Mouse (Mus musculus): ENCODE results near the gene Gm9821.

Gene Gm9821

DNA sequence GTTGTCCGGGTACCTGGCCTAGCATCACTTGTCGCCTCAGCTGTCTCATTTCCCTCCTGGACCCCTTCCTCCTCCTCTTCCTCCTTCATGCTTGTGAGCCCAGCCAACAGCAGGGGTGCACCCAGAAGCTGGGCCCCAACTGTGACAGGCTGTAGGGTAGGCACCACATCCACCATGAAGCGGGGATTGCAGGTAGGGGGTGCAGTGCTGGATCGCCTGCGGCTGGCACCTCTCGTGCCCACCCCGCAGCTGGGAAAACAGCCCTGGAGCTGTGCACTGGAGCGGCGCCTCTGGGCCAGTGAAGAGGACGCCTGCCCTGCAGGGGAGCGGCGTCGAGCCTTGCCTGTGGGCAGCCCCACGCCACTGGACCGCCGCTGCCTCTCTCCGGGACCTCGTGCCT, at the start of gene Gm9821:
Gene Gm9821 (plus strand): TSS at position 221 of the 400 bp plus-strand sequence.
- DNase-seq, result peak; percentile 38 to 39

DNA sequence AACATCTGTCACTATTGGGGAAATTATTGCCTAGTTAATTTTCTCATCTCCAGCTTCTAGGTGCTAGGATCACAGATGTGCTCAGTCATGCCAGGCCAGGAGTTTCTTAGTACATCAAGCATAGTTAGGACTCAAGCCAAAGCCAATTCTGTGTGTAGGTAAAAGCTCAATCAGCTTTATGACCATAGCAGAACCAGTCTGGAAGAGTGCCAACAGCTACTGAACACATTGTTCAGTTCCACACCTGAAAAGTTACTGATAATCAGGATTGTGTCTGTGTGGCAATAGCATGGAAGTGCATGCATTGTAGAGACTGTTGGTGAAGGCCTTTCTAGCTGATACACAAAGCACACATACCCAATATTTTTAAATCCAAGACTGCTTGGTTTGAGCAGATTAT, 47.5 kb upstream of the Gm9821 start:
- DNase-seq, result no peak

- no peak for DNase-seq
Measured at GRCm38 (mm10) chr2:91899141-91899540, 46.4 kb upstream of the Gm9821 start.

DNA sequence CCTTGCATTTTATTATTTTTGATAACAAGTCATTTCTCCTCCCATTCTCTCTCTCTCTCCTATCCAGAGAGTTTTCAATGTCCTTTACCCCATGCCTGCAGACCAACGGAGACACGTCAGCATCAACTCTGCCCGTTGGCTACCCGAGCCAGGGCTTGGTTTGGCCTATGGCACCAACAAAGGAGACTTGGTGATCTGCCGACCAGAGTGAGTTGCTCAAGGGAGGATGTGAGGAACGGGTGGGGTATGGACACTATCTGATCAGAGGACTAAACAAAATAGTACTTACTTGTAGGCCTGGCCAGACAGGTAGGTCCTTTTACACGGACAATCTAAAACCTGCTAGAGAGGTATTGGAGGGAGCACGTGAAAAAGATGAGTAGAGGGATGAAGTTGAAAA, 45.1 kb upstream of the Gm9821 start:
- DNase-seq, result no peak

DNA sequence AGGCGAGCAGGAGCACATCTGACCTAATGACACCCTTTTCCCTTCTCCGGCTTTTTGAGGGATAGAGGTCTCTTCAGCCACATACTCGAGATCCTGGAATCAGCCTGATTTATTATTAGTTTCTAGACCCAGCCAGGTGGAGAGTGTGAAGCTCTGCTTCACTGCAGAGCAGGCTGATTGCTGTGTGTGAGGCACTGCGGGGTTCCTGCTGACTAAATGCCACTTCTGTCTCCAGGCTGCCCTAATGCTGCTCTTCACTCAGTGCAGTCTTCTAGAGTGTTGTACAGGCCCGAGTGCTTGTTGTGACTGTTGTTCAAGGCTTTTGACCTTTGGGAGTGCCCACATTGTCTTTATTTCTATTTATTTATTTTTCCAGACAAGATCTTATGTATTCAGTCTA, 43.2 kb upstream of the Gm9821 start:
- DNase-seq, result peak in 1 of 2 experiments; percentile 29

- DNase-seq, result no peak
Measured at GRCm38 (mm10) chr2:91903171-91903925, 42.2 kb upstream of the Gm9821 start.

GRCm38 (mm10) chr2:91904618-91905307, 40.7 kb upstream of the Gm9821 start:
- DNase-seq, result peak; percentile 48 to 60

DNA sequence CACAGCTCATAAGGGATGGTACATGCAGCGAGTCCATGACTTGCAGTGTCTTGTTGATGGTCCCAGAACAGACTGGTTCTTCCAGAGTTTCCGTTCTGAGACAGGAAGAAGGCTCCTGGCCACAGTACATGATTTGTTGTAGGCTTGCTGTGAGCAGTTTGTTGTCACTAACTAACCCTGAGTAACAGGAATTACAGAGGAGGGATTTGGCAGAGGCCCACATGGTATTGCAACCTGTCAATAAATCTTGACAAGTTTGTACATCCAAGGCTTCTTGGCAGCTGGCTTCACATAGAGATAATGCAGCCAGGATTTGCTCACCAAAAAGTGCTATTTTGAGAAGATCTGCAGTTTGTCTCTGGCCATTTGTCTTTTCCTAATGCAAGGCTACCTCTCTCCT, 39.4 kb upstream of the Gm9821 start:
- DNase-seq, result no peak

- DNase-seq, result no peak
Measured at GRCm38 (mm10) chr2:91912616-91913015, 32.9 kb upstream of the Gm9821 start.

GRCm38 (mm10) chr2:91913328-91914110, 32.0 kb upstream of the Gm9821 start:
- no peak for DNase-seq

- DNase-seq, result no peak
Measured at GRCm38 (mm10) chr2:91916346-91916977, 29.0 kb upstream of the Gm9821 start.

GRCm38 (mm10) chr2:91917096-91917495, 28.4 kb upstream of the Gm9821 start:
- no peak for DNase-seq

GRCm38 (mm10) chr2:91920130-91920529, 25.4 kb upstream of the Gm9821 start:
- DNase-seq, result no peak

DNA sequence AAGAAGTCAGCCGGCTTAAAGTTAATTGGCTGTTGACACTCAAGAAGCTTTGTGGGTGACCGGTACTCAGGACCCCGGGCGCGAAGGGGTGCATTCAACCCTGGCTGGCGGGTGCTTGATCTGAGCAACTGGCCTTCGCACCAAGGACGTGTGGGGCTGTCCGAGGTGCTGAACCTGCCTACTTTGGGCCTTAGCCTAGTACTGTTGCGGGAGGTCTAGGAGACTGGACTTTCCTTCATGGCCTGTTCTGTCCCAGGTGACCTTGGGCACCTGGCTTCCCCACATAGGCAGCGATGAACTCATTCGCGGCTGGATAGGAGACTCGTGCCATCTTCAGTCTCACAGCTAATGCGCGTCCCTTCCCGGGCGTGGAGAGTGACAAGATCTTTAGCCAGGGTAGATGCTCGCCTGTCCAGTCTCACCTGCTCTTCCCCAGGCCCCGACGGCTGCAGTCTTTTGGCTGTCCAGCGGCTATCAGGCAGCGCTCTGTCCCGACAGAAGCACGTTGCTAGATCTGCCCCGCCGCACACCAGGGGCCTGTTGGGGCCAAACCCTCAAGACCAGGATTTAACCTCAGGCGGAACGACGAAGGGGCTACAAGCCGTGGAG, 24.2 kb upstream of the Gm9821 start:
- DNase-seq, result peak in 1 of 2 experiments; percentile 41

DNA sequence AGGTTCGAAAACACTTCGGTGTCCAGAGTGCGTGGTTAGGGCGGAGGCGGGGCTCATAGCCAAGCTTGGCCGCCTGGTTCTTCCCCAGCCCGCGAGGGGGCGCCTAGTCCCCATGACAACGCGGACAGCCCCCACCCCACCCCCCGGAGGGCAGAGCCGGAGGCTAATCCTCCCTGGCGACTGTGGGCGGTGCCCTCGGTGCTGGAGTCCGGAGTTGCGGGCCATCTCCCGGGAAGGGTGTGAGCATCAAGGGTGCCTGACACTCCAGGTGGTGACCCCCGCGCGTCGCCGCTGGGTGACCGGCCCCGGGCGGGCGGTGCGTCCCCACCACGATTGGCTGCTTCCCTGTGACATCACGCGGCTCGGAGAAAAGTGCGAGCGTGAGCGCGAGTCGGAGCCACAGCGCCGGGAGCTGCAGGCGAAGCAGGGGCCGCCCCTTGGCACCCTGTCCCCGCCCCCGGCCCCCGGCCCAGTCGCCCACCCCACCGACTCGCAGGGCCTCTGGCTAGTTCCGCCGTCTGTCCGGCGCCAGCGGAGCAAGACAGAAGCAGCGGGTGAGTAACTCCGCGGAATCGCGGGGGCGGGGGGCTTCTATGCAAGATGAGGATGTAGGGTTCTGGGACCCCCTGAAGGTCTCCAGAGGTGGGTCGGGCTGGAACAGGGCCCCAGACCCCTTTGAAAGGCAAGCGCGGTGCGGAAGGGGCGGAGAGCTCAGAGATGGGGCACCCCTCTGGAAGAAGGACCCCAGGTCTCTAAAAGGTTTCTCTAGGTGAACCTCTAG, 23.5 kb upstream of the Gm9821 start:
- DNase-seq, result peak; percentile 85 to 88

- no peak for DNase-seq
Measured at GRCm38 (mm10) chr2:91922586-91923414, 22.7 kb upstream of the Gm9821 start.

DNA sequence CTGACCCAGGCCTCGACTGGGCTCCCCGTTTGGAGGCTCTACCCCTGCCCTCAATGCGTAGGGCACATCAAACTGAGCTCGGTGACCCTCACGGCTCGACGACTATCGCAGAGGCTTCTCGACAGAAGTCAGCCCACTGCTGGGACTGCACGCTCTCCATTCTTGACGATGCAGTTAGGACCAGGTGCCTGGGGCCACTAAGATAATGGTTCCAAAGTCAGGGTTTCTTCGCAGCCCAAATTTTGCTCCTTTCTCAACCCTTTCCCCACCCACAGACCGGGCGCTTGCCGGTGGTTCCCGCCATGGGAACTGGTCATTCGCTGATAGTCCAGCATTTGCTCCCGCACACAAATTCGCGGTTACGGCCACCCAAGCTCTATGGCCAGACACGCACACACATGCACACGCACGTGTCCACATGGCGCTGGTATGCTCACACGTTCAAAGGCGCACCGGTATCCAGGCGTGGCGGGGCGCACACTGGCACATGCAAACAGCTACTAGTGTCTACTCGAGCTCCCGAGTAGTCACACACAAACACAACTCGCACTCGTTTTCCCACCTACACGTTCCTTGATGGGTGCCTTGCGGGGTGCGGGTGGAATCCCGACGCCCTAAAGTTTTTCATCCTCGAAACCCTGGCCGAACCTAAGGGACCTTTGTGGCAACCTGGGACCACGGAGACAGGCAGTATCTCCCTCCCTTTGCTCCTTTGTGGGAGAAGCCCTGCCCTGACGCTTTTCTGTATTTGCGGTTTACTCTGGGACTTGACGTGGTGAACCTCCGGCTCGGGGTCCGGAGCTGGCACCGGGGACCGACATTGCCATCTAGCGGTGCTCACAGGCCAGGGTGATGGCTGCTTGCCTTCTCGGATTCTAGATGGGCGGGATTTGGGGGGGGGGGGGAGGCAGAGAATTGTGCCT, 21.8 kb upstream of the Gm9821 start:
- peak; percentile 91 to 93 for DNase-seq

DNA sequence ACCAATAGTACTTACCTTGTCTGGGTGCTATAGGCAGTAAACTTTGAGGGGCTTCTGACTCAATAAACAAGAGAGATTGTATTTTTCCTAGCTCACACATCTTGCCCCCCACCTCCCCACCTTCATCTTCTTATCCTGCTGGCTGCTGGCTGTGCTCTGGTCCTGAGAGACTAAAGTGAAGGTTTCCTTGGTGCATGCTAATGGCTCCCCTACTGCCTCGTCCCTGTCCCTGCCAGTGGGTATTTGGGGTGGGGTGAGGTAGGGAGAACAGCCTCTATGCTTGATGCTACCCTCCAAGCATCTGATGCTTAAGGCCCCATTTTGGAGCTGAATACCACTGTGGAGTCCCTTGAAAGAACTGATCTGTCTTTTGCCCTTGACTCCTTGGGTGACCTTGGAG, 20.8 kb upstream of the Gm9821 start:
- no peak for DNase-seq

DNA sequence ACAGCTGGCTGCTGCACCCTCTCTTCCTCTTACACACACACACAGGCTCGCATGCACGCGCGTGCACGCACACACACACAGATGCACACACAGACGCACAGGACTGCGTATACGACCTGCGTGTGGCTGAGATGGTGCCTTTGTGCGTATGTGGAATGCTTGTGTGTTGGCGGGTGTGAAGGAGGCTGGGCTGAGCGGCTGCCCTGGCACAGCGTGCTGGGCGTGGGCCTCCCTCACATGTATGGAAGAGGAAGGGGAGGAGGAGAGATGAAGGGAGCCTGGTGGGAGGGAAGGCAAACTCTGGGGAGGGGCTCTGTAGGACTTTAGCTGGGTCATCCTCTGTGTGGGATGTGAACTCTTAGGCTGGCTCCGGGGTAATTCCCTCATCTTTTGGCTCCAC, 20.1 kb upstream of the Gm9821 start:
- DNase-seq, result no peak

GRCm38 (mm10) chr2:91926949-91927348, 18.6 kb upstream of the Gm9821 start, which contains the start of gene Chrm4:
Chrm4 (plus strand) TSS chr2:91927249.
- DNase-seq, result no peak

Data from cerebellum, postnatal 10 days (tissue).